Mouse (Mus musculus): ENCODE data around the gene Sorbs1. TPM values are rescaled to one million over a fixed set of nuclear protein-coding genes. Genes with fewer than 3 reads are reported as not detected.

Gene Sorbs1
- polyA plus RNA-seq, 1 experiment from 2014 or later = 97.2 TPM

- Histone ChIP-seq H3K9ac (ENCODE audit: low read depth, low read length) (no peak overlapping the region), H3K36me3 (ENCODE audit: control insufficient read depth, insufficient read depth, low read length) (no peaks in the 10 kb centered on the region), H3K4me3 (ENCODE audit: low read depth, low read length) (no peak overlapping the region), H3K27me3 (ENCODE audit: control insufficient read depth, insufficient read depth, low read length) (no peaks in the 10 kb centered on the region), H3K4me1 (replicated peaks; ENCODE audit: control insufficient read depth, insufficient read depth, low read length) (no peaks in the 10 kb centered on the region; the same call in 1 of the 2 replicates), H3K4me2 (replicated peaks; ENCODE audit: low read depth, low read length) (no peak overlapping the region), H3K9me3 (ENCODE audit: control insufficient read depth, low read length) (no peaks in the 10 kb centered on the region), H3K27ac (ENCODE audit: low read depth, low read length) (no peak overlapping the region)
- ATAC-seq (ENCODE audit: low FRiP score) = no peak
- no peak for DNase-seq (ENCODE audit: low spot score)
- WGBS = 72% methylated on average over 3 of the region's 3 CpGs
These were observed 132.9 kb downstream of the Sorbs1 start for GRCm38 (mm10) chr19:40380656-40381055.

GRCm38 (mm10) chr19:40380005-40380404 is 133.6 kb downstream of the Sorbs1 start:
- Histone ChIP-seq H3K9ac (ENCODE audit: low read depth, low read length) (no peak overlapping the region), H3K27me3 (ENCODE audit: control insufficient read depth, insufficient read depth, low read length) (no peaks in the 10 kb centered on the region), H3K4me3 (ENCODE audit: low read depth, low read length) (no peak overlapping the region), H3K36me3 (ENCODE audit: control insufficient read depth, insufficient read depth, low read length) (no peaks in the 10 kb centered on the region), H3K4me1 (replicated peaks; ENCODE audit: control insufficient read depth, insufficient read depth, low read length) (no peaks in the 10 kb centered on the region; the same call in 1 of the 2 replicates), H3K27ac (ENCODE audit: low read depth, low read length) (no peak overlapping the region), H3K4me2 (replicated peaks; ENCODE audit: low read depth, low read length) (no peak overlapping the region), H3K9me3 (ENCODE audit: control insufficient read depth, low read length) (no peaks in the 10 kb centered on the region)
- no peak for DNase-seq (ENCODE audit: low spot score)
- WGBS = 73% methylated on average over 6 of the region's 6 CpGs
- ATAC-seq (ENCODE audit: low FRiP score) = no peak

- H3K4me3 ChIP-seq (ENCODE audit: low read depth, low read length) = no peak overlapping the region
- no peaks in the 10 kb centered on the region for H3K27me3 ChIP-seq (ENCODE audit: control insufficient read depth, insufficient read depth, low read length)
- no peaks in the 10 kb centered on the region for H3K9me3 ChIP-seq (ENCODE audit: control insufficient read depth, low read length)
- H3K36me3 ChIP-seq (ENCODE audit: control insufficient read depth, insufficient read depth, low read length) = no peaks in the 10 kb centered on the region
- no peaks in the 10 kb centered on the region; the same call in 1 of the 2 replicates for H3K4me1 ChIP-seq (replicated peaks; ENCODE audit: control insufficient read depth, insufficient read depth, low read length)
- WGBS = 86% methylated on average over 4 of the region's 4 CpGs
- no peak for ATAC-seq (ENCODE audit: low FRiP score)
- no peak overlapping the region for H3K4me2 ChIP-seq (replicated peaks; ENCODE audit: low read depth, low read length)
- H3K9ac ChIP-seq (ENCODE audit: low read depth, low read length) = no peak overlapping the region
- H3K27ac ChIP-seq (ENCODE audit: low read depth, low read length) = no peak overlapping the region
- DNase-seq (ENCODE audit: low spot score) = no peak
These were observed 134.5 kb downstream of the Sorbs1 start for GRCm38 (mm10) chr19:40379081-40379480.

GRCm38 (mm10) chr19:40377632-40378031 is 135.9 kb downstream of the Sorbs1 start:
- ATAC-seq (ENCODE audit: low FRiP score) = no peak
- WGBS = 91% methylated on average over 14 of the region's 14 CpGs
- H3K4me3 ChIP-seq (ENCODE audit: low read depth, low read length) = no peak overlapping the region

GRCm38 (mm10) chr19:40376566-40377281 is 136.9 kb downstream of the Sorbs1 start:
- Histone ChIP-seq H3K4me1 (replicated peaks; ENCODE audit: control insufficient read depth, insufficient read depth, low read length) (no peaks in the 10 kb centered on the region; the same call in 1 of the 2 replicates), H3K9me3 (ENCODE audit: control insufficient read depth, low read length) (no peaks in the 10 kb centered on the region), H3K4me2 (replicated peaks; ENCODE audit: low read depth, low read length) (no peak overlapping the region), H3K27me3 (ENCODE audit: control insufficient read depth, insufficient read depth, low read length) (no peaks in the 10 kb centered on the region), H3K27ac (ENCODE audit: low read depth, low read length) (no peak overlapping the region), H3K36me3 (ENCODE audit: control insufficient read depth, insufficient read depth, low read length) (no peaks in the 10 kb centered on the region), H3K4me3 (ENCODE audit: low read depth, low read length) (no peak overlapping the region), H3K9ac (ENCODE audit: low read depth, low read length) (no peak overlapping the region)
- DNase-seq (ENCODE audit: low spot score) (no peak), ATAC-seq (ENCODE audit: low FRiP score) (no peak)
- WGBS = 74% methylated on average over 21 of the region's 21 CpGs

More at GRCm38 (mm10) chr19:40377632-40378031, 135.9 kb downstream of the Sorbs1 start:
- Histone ChIP-seq H3K36me3 (ENCODE audit: control insufficient read depth, insufficient read depth, low read length) (no peaks in the 10 kb centered on the region), H3K27me3 (ENCODE audit: control insufficient read depth, insufficient read depth, low read length) (no peaks in the 10 kb centered on the region), H3K27ac (ENCODE audit: low read depth, low read length) (no peak overlapping the region), H3K9me3 (ENCODE audit: control insufficient read depth, low read length) (no peaks in the 10 kb centered on the region), H3K4me2 (replicated peaks; ENCODE audit: low read depth, low read length) (no peak overlapping the region), H3K4me1 (replicated peaks; ENCODE audit: control insufficient read depth, insufficient read depth, low read length) (no peaks in the 10 kb centered on the region; the same call in 1 of the 2 replicates), H3K9ac (ENCODE audit: low read depth, low read length) (no peak overlapping the region)
- no peak for DNase-seq (ENCODE audit: low spot score)

GRCm38 (mm10) chr19:40374720-40375119 is 138.9 kb downstream of the Sorbs1 start:
- WGBS = 84% methylated on average over 2 of the region's 2 CpGs
- Histone ChIP-seq H3K4me3 (ENCODE audit: low read depth, low read length) (no peak overlapping the region), H3K4me1 (replicated peaks; ENCODE audit: control insufficient read depth, insufficient read depth, low read length) (no peaks in the 10 kb centered on the region), H3K9me3 (ENCODE audit: control insufficient read depth, low read length) (no peaks in the 10 kb centered on the region), H3K9ac (ENCODE audit: low read depth, low read length) (no peak overlapping the region), H3K27ac (ENCODE audit: low read depth, low read length) (no peak overlapping the region), H3K36me3 (ENCODE audit: control insufficient read depth, insufficient read depth, low read length) (no peaks in the 10 kb centered on the region), H3K27me3 (ENCODE audit: control insufficient read depth, insufficient read depth, low read length) (no peaks in the 10 kb centered on the region), H3K4me2 (replicated peaks; ENCODE audit: low read depth, low read length) (no peak overlapping the region)
- DNase-seq (ENCODE audit: low spot score) (no peak), ATAC-seq (ENCODE audit: low FRiP score) (no peak)

- Histone ChIP-seq H3K4me2 (replicated peaks; ENCODE audit: low read depth, low read length) (no peak overlapping the region), H3K36me3 (ENCODE audit: control insufficient read depth, insufficient read depth, low read length) (no peaks in the 10 kb centered on the region), H3K27ac (ENCODE audit: low read depth, low read length) (no peak overlapping the region), H3K27me3 (ENCODE audit: control insufficient read depth, insufficient read depth, low read length) (no peaks in the 10 kb centered on the region), H3K9ac (ENCODE audit: low read depth, low read length) (no peak overlapping the region), H3K4me1 (replicated peaks; ENCODE audit: control insufficient read depth, insufficient read depth, low read length) (no peaks in the 10 kb centered on the region), H3K4me3 (ENCODE audit: low read depth, low read length) (no peak overlapping the region), H3K9me3 (ENCODE audit: control insufficient read depth, low read length) (no peaks in the 10 kb centered on the region)
- 95% methylated on average over 5 of the region's 5 CpGs for WGBS
- DNase-seq (ENCODE audit: low spot score) = no peak
- no peak for ATAC-seq (ENCODE audit: low FRiP score)
These were observed 140.9 kb downstream of the Sorbs1 start for GRCm38 (mm10) chr19:40372679-40373078.

- no peaks in the 10 kb centered on the region for H3K4me1 ChIP-seq (replicated peaks; ENCODE audit: control insufficient read depth, insufficient read depth, low read length)
- H3K27ac ChIP-seq (ENCODE audit: low read depth, low read length) = no peak overlapping the region
- no peak overlapping the region for H3K4me3 ChIP-seq (ENCODE audit: low read depth, low read length)
- no peak overlapping the region for H3K4me2 ChIP-seq (replicated peaks; ENCODE audit: low read depth, low read length)
- 66% methylated on average over 4 of the region's 4 CpGs for WGBS
- H3K9me3 ChIP-seq (ENCODE audit: control insufficient read depth, low read length) = no peaks in the 10 kb centered on the region
- DNase-seq (ENCODE audit: low spot score) = no peak
- no peak overlapping the region for H3K9ac ChIP-seq (ENCODE audit: low read depth, low read length)
- no peaks in the 10 kb centered on the region for H3K27me3 ChIP-seq (ENCODE audit: control insufficient read depth, insufficient read depth, low read length)
- no peak for ATAC-seq (ENCODE audit: low FRiP score)
- H3K36me3 ChIP-seq (ENCODE audit: control insufficient read depth, insufficient read depth, low read length) = no peaks in the 10 kb centered on the region
These were observed 141.7 kb downstream of the Sorbs1 start for GRCm38 (mm10) chr19:40371866-40372265.

Measured in hindbrain, embryonic 11.5 days (tissue).